Mouse (Mus musculus): ENCODE results near the gene Gc. TPM values are rescaled to one million over a fixed set of nuclear protein-coding genes. Genes with fewer than 3 reads are reported as not detected.

The Gc gene
- polyA plus RNA-seq, 1 experiment: not detected

DNA sequence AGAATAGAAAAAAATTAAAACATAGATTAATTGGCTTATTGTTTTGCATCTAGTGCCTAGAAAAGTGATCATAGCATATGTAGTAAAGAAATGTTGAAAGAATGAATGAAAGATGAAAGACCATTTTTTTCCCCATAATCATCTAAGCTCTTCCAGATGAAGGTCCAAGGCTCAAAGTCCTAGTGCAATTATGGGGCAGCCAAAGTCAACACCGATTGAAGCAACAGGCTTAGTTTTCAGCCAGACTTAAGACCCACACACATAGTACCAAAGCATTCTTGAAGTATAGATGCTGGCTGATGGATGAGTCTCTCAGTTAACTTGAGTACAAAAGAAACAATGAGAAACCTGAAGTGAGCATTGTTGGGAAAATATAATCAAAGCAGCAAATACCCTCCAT, 9.3 kb upstream of the Gc start:
- H3K27me3 ChIP-seq (ENCODE audit: control insufficient read depth, insufficient read depth, insufficient read length): no peaks in the 10 kb centered on the region
- H3K36me3 ChIP-seq (ENCODE audit: control insufficient read depth, insufficient read depth): no peaks in the 10 kb centered on the region
- H3ac ChIP-seq (ENCODE audit: control insufficient read depth, insufficient read length, low read depth): no peak overlapping the region
- no peak overlapping the region for H3K4me3 ChIP-seq (ENCODE audit: insufficient read depth, poor library complexity, severe bottlenecking)
- TF ChIP-seq FOSL1 (IDR thresholded peaks at IDR 0.05; ENCODE audit: insufficient read depth, low read length, poor library complexity, severe bottlenecking) (no peak), MYOG (IDR thresholded peaks at IDR 0.05; ENCODE audit: control insufficient read depth, extremely low read depth, insufficient read length) (no peak), MYOD1 (IDR thresholded peaks at IDR 0.05; ENCODE audit: control insufficient read depth, insufficient read length, low read depth) (no peak), CTCF (IDR thresholded peaks at IDR 0.05; ENCODE audit: control insufficient read depth, insufficient read depth, insufficient read length) (no peak), USF1 (IDR thresholded peaks at IDR 0.05; ENCODE audit: low read depth) (no peak), CEBPB (IDR thresholded peaks at IDR 0.05; ENCODE audit: low read depth) (no peak), MAX (IDR thresholded peaks at IDR 0.05) (no peak)
- H3K79me3 ChIP-seq (ENCODE audit: low read depth): no peaks in the 10 kb centered on the region
- H3K79me2 ChIP-seq (ENCODE audit: control insufficient read depth, insufficient read depth): no peaks in the 10 kb centered on the region

DNA sequence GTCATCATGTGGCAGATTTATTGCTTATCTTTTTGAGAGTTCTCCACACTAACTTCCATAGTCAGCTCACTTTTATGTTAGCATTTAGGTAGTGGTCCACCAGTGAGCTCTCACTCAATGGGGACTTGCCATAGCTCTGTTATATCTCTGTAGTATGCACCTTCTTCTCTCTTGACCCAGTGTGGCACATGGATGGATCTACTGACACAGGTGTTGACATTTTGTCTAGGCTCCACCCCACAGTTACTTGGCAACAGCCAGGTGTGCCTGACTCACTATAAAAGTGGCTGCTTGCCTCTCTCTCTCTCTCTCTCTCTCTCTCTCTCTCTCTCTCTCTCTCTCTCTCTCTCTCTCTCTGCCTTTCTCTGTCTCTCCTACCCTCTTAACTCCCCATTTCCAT, 8.6 kb upstream of the Gc start:
- Histone ChIP-seq H3K79me3 (ENCODE audit: low read depth) (no peaks in the 10 kb centered on the region), H3K36me3 (ENCODE audit: control insufficient read depth, insufficient read depth) (no peaks in the 10 kb centered on the region), H3ac (ENCODE audit: control insufficient read depth, insufficient read length, low read depth) (no peak overlapping the region), H3K79me2 (ENCODE audit: control insufficient read depth, insufficient read depth) (no peaks in the 10 kb centered on the region), H3K27me3 (ENCODE audit: control insufficient read depth, insufficient read depth, insufficient read length) (no peaks in the 10 kb centered on the region), H3K4me3 (ENCODE audit: insufficient read depth, poor library complexity, severe bottlenecking) (no peak overlapping the region)
- TF ChIP-seq CTCF (IDR thresholded peaks at IDR 0.05; ENCODE audit: control insufficient read depth, insufficient read depth, insufficient read length) (no peak), CEBPB (IDR thresholded peaks at IDR 0.05; ENCODE audit: low read depth) (no peak), MYOD1 (IDR thresholded peaks at IDR 0.05; ENCODE audit: control insufficient read depth, insufficient read length, low read depth) (no peak), USF1 (IDR thresholded peaks at IDR 0.05; ENCODE audit: low read depth) (no peak), FOSL1 (IDR thresholded peaks at IDR 0.05; ENCODE audit: insufficient read depth, low read length, poor library complexity, severe bottlenecking) (no peak), MAX (IDR thresholded peaks at IDR 0.05) (no peak), MYOG (IDR thresholded peaks at IDR 0.05; ENCODE audit: control insufficient read depth, extremely low read depth, insufficient read length) (no peak)

DNA sequence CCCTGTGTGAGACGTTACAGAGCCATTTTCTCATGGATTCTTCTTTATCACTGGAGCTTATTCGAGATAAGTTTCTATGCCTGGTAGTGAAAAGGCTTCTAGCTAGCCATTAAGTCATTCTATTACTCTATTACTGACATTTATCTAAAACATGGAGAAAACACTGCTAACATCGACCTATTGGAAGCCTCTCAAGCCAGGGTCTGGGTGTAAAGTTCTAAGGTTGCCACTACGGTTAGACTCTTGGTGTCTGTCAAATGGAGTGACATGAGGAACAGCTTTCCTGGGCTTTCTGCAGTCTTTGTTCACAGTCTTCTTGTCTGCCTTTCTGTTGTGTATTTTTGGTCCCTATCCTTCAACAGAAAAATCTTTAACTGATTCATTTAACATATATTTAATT, 4.1 kb upstream of the Gc start:
- no peaks in the 10 kb centered on the region for H3K36me3 ChIP-seq (ENCODE audit: control insufficient read depth, insufficient read depth)
- no peak overlapping the region for H3K4me3 ChIP-seq (ENCODE audit: insufficient read depth, poor library complexity, severe bottlenecking)
- H3K79me3 ChIP-seq (ENCODE audit: low read depth): no peaks in the 10 kb centered on the region
- H3ac ChIP-seq (ENCODE audit: control insufficient read depth, insufficient read length, low read depth): no peak overlapping the region
- TF ChIP-seq USF1 (IDR thresholded peaks at IDR 0.05; ENCODE audit: low read depth) (no peak), CTCF (IDR thresholded peaks at IDR 0.05; ENCODE audit: control insufficient read depth, insufficient read depth, insufficient read length) (no peak), MYOD1 (IDR thresholded peaks at IDR 0.05; ENCODE audit: control insufficient read depth, insufficient read length, low read depth) (no peak), MAX (IDR thresholded peaks at IDR 0.05) (no peak), MYOG (IDR thresholded peaks at IDR 0.05; ENCODE audit: control insufficient read depth, extremely low read depth, insufficient read length) (no peak), CEBPB (IDR thresholded peaks at IDR 0.05; ENCODE audit: low read depth) (no peak), FOSL1 (IDR thresholded peaks at IDR 0.05; ENCODE audit: insufficient read depth, low read length, poor library complexity, severe bottlenecking) (no peak)
- no peaks in the 10 kb centered on the region for H3K79me2 ChIP-seq (ENCODE audit: control insufficient read depth, insufficient read depth)
- H3K27me3 ChIP-seq (ENCODE audit: control insufficient read depth, insufficient read depth, insufficient read length): no peaks in the 10 kb centered on the region

DNA sequence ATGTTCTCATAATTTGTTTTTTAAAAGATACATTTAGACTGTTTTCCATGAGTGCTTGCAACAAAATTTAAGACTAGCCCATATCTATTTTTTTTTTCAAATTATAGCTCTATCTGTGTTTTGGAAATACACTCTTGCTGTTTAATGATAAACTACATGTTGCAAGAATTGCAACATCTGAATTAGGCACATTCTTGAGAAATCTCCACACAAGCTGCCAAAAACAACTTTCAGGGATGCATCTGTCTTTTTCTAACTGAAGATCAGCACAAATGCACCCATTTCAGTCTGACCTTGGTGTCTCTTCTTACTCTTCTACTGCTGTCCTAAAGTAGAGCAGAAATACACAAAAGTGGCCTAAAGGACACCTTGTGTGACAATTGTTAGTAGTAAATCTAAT, 1.9 kb upstream of the Gc start:
- Histone ChIP-seq H3K79me2 (ENCODE audit: control insufficient read depth, insufficient read depth) (no peaks in the 10 kb centered on the region), H3K27me3 (ENCODE audit: control insufficient read depth, insufficient read depth, insufficient read length) (no peaks in the 10 kb centered on the region), H3K36me3 (ENCODE audit: control insufficient read depth, insufficient read depth) (no peaks in the 10 kb centered on the region), H3ac (ENCODE audit: control insufficient read depth, insufficient read length, low read depth) (no peak overlapping the region), H3K4me3 (ENCODE audit: insufficient read depth, poor library complexity, severe bottlenecking) (no peak overlapping the region), H3K79me3 (ENCODE audit: low read depth) (no peaks in the 10 kb centered on the region)
- TF ChIP-seq FOSL1 (IDR thresholded peaks at IDR 0.05; ENCODE audit: insufficient read depth, low read length, poor library complexity, severe bottlenecking): no peak
- TF ChIP-seq MYOD1 (IDR thresholded peaks at IDR 0.05; ENCODE audit: control insufficient read depth, insufficient read length, low read depth): no peak
- no peak for TF ChIP-seq CEBPB (IDR thresholded peaks at IDR 0.05; ENCODE audit: low read depth)
- TF ChIP-seq MAX (IDR thresholded peaks at IDR 0.05): no peak
- no peak for TF ChIP-seq MYOG (IDR thresholded peaks at IDR 0.05; ENCODE audit: control insufficient read depth, extremely low read depth, insufficient read length)
- no peak for TF ChIP-seq USF1 (IDR thresholded peaks at IDR 0.05; ENCODE audit: low read depth)
- no peak for TF ChIP-seq CTCF (IDR thresholded peaks at IDR 0.05; ENCODE audit: control insufficient read depth, insufficient read depth, insufficient read length)

DNA sequence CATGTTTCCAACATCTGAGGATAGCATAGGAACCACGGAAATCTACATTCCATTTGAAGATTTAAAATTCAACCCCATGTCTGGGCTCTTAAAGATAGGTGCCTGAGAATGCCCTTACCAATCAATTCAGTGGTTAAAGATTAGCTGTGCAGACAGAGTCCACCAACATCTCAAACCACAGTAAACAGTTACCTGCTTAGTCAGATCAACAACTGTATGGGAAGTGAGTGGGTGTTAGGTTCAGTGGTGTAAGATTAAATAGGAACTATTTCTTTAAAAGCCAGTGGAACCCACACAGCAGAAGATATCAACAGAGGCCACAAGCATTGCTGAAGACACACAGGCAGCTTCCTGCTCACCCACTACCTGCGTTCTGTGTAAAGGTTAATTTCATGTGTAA, 1.3 kb upstream of the Gc start:
- no peaks in the 10 kb centered on the region for H3K36me3 ChIP-seq (ENCODE audit: control insufficient read depth, insufficient read depth)
- no peaks in the 10 kb centered on the region for H3K27me3 ChIP-seq (ENCODE audit: control insufficient read depth, insufficient read depth, insufficient read length)
- no peak overlapping the region for H3K4me3 ChIP-seq (ENCODE audit: insufficient read depth, poor library complexity, severe bottlenecking)
- no peaks in the 10 kb centered on the region for H3K79me3 ChIP-seq (ENCODE audit: low read depth)
- no peaks in the 10 kb centered on the region for H3K79me2 ChIP-seq (ENCODE audit: control insufficient read depth, insufficient read depth)
- H3ac ChIP-seq (ENCODE audit: control insufficient read depth, insufficient read length, low read depth): no peak overlapping the region
- no peak for TF ChIP-seq USF1 (IDR thresholded peaks at IDR 0.05; ENCODE audit: low read depth)
- no peak for TF ChIP-seq MAX (IDR thresholded peaks at IDR 0.05)
- no peak for TF ChIP-seq MYOG (IDR thresholded peaks at IDR 0.05; ENCODE audit: control insufficient read depth, extremely low read depth, insufficient read length)
- TF ChIP-seq CEBPB (IDR thresholded peaks at IDR 0.05; ENCODE audit: low read depth): no peak
- TF ChIP-seq FOSL1 (IDR thresholded peaks at IDR 0.05; ENCODE audit: insufficient read depth, low read length, poor library complexity, severe bottlenecking): no peak
- no peak for TF ChIP-seq MYOD1 (IDR thresholded peaks at IDR 0.05; ENCODE audit: control insufficient read depth, insufficient read length, low read depth)
- TF ChIP-seq CTCF (IDR thresholded peaks at IDR 0.05; ENCODE audit: control insufficient read depth, insufficient read depth, insufficient read length): no peak

DNA sequence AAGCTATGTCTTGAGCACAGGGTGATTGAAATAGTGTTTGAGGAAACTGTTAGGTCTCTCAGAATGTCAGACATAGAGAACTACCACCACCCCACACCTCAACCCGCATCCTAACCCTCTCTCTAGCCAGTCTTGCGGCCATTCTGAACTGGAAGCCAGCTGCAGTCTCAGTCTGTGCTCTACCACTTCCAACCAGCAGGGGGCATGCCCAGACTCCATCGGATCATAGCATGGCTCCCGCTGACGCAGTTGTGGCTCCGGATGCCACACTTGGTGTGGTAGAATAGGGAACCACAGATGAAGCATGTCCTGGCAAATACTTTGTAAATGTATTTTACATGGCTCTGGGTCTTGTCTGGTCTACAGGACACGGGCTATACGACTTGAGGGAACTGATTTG, 2.2 kb downstream of the Gc start:
- no peaks in the 10 kb centered on the region for H3K27me3 ChIP-seq (ENCODE audit: control insufficient read depth, insufficient read depth, insufficient read length)

More for the DNA sequence above, 2.2 kb downstream of the Gc start:
- Histone ChIP-seq H3ac (ENCODE audit: control insufficient read depth, insufficient read length, low read depth) (no peak overlapping the region), H3K4me3 (ENCODE audit: insufficient read depth, poor library complexity, severe bottlenecking) (no peak overlapping the region), H3K79me2 (ENCODE audit: control insufficient read depth, insufficient read depth) (no peaks in the 10 kb centered on the region), H3K36me3 (ENCODE audit: control insufficient read depth, insufficient read depth) (no peaks in the 10 kb centered on the region), H3K79me3 (ENCODE audit: low read depth) (no peaks in the 10 kb centered on the region)
- TF ChIP-seq CEBPB (IDR thresholded peaks at IDR 0.05; ENCODE audit: low read depth) (no peak), CTCF (IDR thresholded peaks at IDR 0.05; ENCODE audit: control insufficient read depth, insufficient read depth, insufficient read length) (peak; percentile 17)
